Mouse (Mus musculus) B cell, adult 62 days (primary cell): ENCODE data around the gene Cspg5. TPM values are rescaled to one million over a fixed set of nuclear protein-coding genes. Genes with fewer than 3 reads are reported as not detected.

Experiments used
- total RNA-seq: library from RNA; stranded (reverse); gene quantifications from 4 replicates; pipeline ENCODE4 v1.2.4, GENCODE M21; 2023

Gene Cspg5
- total RNA-seq, result 2.9 to 3.4 TPM (median 3.2 TPM) in 4 replicates

DNA sequence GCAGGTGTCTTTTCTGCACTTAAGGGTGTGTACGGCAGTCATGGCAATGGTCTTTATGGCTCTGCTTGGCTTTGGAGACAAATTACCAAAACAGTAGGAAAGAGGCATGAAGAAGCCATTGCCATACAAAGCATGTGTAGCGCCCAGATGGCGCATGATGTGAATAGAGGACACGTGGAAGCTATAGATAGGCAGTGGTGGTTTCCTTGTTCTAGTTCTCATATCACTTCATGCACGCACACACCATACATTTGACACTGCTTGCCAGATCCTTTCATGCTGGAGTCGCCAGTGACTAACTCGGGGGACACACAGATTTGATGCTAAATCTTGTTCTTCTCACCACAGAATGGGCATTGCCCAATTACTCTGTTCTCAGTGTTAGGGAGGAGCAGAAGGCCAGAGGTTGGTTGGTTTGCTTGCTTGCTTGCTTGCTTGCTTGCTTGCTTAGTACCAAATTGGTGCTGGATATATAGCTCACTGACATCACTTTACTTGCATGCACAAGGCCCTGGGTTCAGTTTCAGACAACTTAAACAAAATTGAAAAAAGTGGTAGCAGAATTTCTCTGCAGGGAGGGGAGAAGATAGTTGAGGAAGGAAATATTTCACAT is at the start of gene Cspg5:
Gene Cspg5 (plus strand): TSS at position 563 of the 613 bp plus-strand sequence.

DNA sequence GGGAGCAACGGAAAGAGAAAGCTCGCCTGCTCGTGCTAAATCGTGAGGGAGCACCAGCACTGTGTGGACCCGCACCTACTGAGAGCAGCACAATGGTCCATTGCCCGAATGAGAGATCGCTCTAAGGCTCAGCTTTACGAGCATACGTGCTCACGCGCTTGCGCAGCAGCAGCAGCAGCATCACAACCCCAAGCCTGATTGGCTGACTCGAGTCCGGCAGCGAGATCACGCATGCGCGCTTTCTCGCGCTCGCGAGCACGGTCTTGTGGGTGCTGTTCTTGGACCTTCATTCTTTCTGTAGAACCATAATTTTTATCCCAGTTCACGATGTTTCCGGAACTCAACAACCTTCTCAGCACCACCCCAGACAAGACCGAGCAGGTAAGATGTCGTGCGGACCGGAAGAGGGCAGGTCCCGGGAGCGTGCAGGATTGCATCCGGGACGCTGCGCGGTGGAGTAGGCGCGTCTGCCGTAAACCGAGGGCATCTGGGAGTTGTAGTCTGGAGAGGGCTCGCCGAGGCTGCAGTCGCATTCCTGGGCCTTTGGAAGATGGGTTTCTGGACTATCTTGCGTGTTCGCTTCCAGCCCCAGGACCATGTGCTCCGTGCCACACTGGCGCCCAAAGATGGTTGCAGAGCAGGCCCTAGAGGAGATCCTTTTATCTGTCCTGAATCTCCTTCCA is 61.5 kb downstream of the Cspg5 start, which contains the start of gene Elp6:
Gene Elp6 (plus strand): TSS at position 205 of the 683 bp plus-strand sequence.

Other genes with a start within 250 kb of the Cspg5 start
- 65.0 to 72.3 TPM (median 71.7 TPM) in 4 replicates for gene Smarcc1, start 126.1 kb upstream of the Cspg5 start, total RNA-seq
- gene Dhx30, start 126.0 kb upstream of the Cspg5 start, total RNA-seq, result 128 to 165 TPM (median 136 TPM) in 4 replicates
- 7.4 to 9.7 TPM (median 8.0 TPM) in 4 replicates for gene Elp6, start 61.4 kb downstream of the Cspg5 start, total RNA-seq
- gene Scap, start 89.5 kb downstream of the Cspg5 start, total RNA-seq, result 69.3 to 87.5 TPM (median 75.0 TPM) in 4 replicates
- 154 to 174 TPM (median 164 TPM) in 4 replicates for gene Ptpn23, start 164.4 kb downstream of the Cspg5 start, total RNA-seq
- 2.3 to 3.3 TPM (median 2.7 TPM) in 4 replicates for gene Ngp, start 176.0 kb downstream of the Cspg5 start, total RNA-seq
- gene Klhl18, start 232.9 kb downstream of the Cspg5 start, total RNA-seq, result 49.0 to 52.0 TPM (median 50.9 TPM) in 4 replicates
- gene Kif9, start 233.2 kb downstream of the Cspg5 start, total RNA-seq, result 2.7 to 3.7 TPM (median 3.2 TPM) in 4 replicates